Mouse (Mus musculus) embryo, embryonic 11.5 days (tissue): ENCODE results near the gene Hrk.

ENCODE experiments used
- DNase-seq: peaks from one replicate; pipeline ENCODE4 v3.0.0-alpha.2; 2012; ENCODE audit warnings: low read depth, low spot score

Gene Hrk

DNA sequence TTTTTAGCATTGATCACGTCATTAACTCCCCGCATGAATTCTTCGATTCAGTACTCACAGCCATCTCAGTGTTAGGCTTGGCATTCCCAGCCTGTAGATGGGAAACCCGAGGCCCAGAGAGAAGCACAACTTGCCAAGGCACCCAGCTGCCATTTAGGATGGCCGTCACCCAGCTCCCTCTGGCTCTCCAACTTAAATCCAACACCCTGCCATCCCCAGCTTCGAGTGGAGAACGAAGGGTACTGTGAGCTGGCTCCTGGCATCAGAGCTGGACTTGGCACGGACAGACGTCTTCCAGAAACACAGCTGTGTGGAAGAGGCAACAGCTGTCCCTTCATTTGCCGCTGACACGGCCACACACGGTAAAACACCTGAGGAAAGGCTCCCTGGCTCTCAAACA lies at the start of gene Hrk:
Gene Hrk, plus strand, starts transcription at position 68 of the 400 bp plus-strand sequence.
- no peak for DNase-seq

- DNase-seq: no peak
Measured at GRCm38 (mm10) chr5:118118351-118118750, 46.1 kb upstream of the Hrk start.

DNA sequence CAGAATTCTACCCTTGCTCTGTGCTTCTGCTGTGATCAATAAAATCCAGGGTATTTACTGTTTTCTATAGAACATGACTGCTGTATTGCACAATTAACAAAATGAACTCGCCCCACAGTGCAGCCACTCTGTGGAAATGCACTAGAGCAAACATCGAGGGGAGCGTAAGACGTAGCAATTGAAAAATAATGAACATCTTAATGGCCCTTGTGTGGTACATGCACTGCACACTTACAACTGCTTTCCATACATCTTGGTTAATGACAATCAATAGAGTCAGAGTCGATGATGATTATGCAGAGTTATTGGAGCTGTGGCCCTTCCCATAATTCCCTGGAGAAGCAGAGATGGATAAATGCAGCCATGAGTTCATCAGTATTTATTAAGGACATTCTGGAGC lies 45.5 kb upstream of the Hrk start:
- no peak for DNase-seq

DNA sequence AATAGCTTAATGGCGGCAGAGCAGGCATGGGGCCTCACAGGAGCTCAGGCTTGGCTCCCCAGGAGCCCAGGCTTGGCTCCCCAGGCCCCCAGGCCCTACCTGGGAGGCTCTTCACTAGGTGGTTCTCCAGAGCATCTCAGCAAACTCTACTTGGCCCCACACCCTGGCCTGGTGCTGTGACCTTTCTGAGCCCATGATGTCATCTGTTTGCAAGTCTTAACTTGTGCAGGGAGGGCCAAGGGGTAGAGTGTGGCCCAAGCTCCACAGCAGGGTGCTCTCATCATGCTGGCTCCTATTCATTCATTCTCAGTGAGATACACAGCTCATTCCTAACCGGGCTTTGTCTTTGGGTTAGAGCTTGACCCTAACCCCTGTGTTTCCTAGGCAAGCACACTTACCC lies 43.8 kb upstream of the Hrk start:
- DNase-seq: no peak

DNA sequence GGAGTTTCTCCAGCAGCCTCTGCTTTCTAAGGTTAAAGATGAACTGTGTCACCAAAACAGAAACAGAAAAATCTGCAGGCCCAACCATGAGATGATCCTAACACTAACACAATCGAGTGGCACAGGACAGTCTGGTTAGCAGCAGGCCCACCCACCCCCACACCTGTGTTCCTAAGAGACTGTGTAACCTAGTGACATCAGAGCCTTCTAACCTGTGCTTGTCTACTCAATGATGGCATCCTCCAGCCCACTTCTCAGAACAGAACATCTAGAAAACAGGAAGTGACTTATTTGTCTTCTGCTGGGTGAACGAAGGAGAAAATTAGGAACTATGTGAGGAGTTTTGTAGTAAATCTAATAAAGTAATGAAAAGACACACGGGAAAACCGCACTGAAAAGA lies 42.5 kb upstream of the Hrk start:
- DNase-seq: no peak

GRCm38 (mm10) chr5:118123096-118123495 lies 41.4 kb upstream of the Hrk start:
- DNase-seq: no peak

- no peak for DNase-seq
Measured at GRCm38 (mm10) chr5:118126671-118127070, 37.8 kb upstream of the Hrk start.

- DNase-seq: no peak
Measured at GRCm38 (mm10) chr5:118128208-118128607, 36.2 kb upstream of the Hrk start.

DNA sequence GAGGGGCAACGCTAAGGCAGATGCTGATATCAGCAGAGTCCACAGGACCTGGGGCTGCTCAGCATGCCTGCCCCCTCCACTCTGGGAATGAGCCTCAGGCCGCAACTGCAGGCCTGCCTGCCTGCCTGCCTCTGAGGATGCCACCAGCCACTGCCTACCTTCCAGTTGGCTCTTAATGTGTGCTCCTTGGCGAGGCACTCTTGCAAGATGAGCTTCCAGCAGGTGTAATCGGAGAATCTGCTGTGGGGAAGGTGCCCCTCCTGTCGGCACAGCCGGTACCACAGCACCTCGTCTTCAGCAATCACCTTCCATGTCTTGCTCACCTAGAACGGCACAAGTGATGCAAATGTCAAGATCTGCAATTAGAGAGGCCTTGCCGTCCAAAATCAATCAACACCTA lies 35.8 kb upstream of the Hrk start:
- DNase-seq: no peak

- no peak for DNase-seq
Measured at GRCm38 (mm10) chr5:118136391-118136790, 28.1 kb upstream of the Hrk start.

GRCm38 (mm10) chr5:118139630-118140029 lies 24.8 kb upstream of the Hrk start:
- no peak for DNase-seq

DNA sequence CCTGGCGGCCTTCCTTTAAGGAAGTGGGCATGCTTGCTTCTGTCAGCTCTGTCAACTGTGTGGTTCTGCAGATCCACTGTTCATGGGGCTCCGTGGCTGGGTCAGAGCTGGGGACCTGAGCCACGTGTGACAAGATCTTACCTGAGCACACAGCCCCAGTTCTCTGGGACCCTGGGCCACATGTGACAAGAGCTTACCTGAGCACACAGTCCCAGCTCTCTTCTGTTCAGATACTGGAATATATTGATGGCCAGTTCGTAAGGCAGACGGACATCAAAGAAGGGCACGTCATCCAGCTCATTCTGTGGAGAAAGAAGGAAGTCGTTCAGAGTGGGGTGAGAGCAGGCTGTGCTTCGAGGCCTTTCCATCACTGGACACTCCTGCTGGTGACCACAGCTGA lies 22.0 kb upstream of the Hrk start:
- DNase-seq: no peak

DNA sequence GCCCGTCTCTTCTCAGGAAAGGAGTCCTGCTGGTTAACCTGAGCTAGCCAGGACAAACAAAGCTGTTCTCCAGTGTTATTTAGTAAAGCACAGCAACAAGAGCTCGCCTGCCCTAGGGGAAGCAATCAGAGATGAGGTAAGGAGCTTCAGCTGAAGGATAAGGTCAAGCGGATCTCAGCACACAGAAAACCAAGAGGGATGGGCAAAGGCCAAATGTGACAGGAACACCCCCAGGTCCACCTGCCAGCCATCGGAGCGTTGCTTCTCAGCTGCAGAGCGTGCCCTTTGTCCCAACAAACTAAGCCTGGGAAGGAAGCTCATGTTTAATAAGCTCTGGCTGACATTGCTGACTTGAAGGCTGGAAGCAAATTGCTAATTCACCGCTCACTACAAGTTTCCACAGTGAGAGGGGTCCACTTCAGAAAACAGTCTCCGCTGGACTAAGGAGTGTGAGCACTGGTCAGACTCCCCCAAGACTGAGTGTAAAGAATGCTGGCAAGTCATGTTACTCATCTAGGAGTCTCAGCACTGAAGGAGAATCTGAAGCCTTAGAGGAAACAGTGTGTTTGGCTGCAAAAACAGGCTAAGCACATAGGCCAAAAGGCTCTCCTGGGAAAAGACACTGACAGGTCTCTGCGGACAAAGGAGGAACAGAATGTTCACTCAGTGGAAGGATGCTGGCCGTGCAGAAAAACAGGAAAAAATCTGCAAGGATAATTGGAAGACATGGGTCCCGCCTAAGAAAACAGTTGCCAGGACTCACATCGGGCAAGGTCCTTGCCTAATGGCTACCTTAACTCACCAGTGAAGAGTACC lies 21.0 kb upstream of the Hrk start:
- no peak for DNase-seq

DNA sequence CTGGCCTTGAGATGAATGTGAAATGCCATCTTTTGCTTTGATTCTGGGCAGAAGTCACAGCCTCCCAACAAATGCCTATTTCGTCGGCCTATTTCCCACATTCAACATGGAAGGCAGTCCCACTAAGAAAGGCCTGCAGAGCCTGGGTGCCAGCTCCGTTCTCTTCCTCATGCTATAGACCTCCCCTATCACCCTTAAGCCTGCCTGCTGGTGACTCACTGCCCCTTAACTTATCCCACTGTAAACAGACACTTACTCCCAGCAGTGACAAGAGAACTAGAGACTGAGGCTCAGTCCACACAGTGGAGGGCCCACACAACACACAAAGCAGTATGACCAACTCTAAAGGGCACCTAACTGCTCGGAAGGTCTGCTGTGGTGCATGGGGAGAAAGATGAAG lies 20.1 kb upstream of the Hrk start:
- DNase-seq: no peak

DNA sequence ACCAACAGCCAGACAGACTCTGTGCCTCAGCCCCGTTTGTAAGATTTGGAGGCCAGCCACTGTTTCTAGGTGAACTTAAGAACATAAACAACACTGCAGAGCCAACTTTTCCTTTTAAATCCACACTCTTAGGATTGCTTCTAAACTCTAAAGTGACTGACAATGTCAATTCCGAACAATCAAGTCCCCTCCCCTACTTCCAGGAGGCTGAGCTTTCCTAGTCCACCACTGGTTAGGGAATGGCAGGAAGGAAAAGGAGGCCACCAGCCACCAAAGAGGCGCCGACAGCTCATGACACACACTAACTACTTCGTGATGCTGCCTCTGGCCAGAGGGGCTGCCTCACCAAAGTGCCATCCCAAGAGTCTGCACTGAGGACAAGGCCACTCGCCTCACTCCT lies 19.7 kb upstream of the Hrk start:
- DNase-seq: no peak

DNA sequence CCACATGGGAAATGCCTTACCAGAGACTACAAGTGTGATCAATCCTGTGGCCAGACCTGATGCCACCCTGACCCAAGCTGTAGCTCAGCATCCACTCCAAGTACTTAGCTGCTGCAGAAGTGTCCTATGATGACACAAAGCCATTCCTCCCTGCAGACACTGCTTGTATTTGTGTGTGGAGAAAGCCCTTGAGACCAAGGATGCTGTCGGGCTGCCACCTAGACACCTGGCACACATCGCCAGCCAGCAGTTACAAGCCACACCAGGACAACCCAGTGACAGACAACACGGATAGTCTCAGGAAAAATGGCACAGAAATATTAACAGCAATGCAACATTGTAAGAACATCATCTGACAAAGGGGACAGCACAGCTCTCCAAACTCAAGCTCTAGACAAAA lies 19.0 kb upstream of the Hrk start:
- DNase-seq: no peak

DNA sequence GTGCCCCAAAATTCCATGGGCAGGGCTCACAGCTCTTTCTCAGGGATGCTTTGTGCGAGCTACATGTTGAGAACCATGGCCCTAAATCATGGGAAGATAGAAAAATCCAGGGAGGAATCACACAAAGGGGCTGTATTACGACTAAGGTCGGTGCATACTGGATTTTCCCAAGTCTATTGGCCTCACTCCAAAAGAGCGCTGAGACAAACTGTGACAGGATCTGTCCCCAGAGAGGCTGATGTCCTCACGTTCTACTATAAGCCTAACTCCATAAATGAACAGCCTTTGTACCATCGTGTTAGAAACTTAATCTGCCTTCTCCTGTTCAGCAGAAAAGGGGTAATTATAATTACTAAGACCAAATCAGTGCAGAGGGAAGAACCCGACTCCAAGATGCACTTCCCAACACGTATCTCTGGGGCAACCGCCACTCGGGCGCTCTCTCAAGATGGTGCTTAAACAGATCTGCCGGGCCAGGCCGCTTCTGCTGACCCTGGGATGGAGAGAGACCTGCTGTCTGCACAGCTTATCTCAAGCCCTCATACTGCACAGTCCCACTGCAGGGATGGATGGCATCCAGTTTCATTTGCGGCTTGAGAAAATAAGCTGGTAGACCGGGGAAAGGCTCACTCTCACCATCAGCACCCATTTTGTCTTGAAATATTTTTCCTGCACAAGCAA lies 18.3 kb upstream of the Hrk start:
- no peak for DNase-seq

GRCm38 (mm10) chr5:118147264-118147663 lies 17.2 kb upstream of the Hrk start:
- no peak for DNase-seq

DNA sequence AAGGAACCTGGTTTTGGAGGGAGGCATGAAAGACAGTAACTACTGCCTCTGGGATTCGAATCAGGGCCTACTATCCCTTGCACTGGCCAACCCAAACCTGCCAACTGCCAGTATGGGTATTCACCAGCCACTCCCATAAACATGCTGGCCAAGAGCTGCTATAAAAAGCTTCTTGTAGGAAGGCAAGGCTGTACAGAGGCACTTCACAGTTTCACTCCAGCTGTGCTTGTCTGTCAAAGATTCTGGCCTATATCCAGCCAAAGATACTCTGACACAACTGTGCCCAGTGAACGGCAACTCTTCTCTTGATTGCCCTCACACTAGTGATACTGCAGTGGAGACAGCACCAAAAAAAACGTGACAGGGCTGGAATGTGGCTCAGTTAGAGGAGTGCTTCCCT lies 14.7 kb upstream of the Hrk start:
- no peak for DNase-seq

- DNase-seq: peak; percentile 82
Measured at GRCm38 (mm10) chr5:118154839-118155564, 9.4 kb upstream of the Hrk start, which contains the start of gene Fbxw8. Fbxw8 (minus strand) TSS chr5:118155464.

GRCm38 (mm10) chr5:118155565-118155947 lies 8.9 kb upstream of the Hrk start:
- no peak for DNase-seq

GRCm38 (mm10) chr5:118156976-118157375 lies 7.5 kb upstream of the Hrk start:
- no peak for DNase-seq

GRCm38 (mm10) chr5:118160691-118161090 lies 3.8 kb upstream of the Hrk start:
- DNase-seq: no peak
